Mouse (Mus musculus) embryonic fibroblast, embryonic 13.5 days (primary cell): ENCODE measurements around the gene Cubn.
A peak's percentile ranks its signal among the peaks of the same experiment; 100 is the strongest.

Experiments
- CTCF ChIP-seq: IDR thresholded peaks from 2 replicates; pipeline ENCODE4 v1.5.1; 2011; ENCODE audit warnings: mild to moderate bottlenecking, control low read depth, low read length, moderate library complexity, borderline replicate concordance; ENCODE audit not compliant: insufficient read depth
- POLR2A ChIP-seq: IDR thresholded peaks from 2 replicates; pipeline ENCODE4 v1.6.1; 2011; ENCODE audit warnings: low read depth, mild to moderate bottlenecking, control low read depth, low read length, moderate library complexity

GRCm38 (mm10) chr2:13270736-13271135, 220.9 kb downstream of the Cubn start:
- no peak for TF ChIP-seq CTCF
- TF ChIP-seq POLR2A: 0 out of 2 replicates have a peak, but pooled peaks have one; percentile 16
